Mouse (Mus musculus) liver, embryonic 18 days (tissue): ENCODE results near the gene Pdlim3. TPM values are rescaled to one million over a fixed set of nuclear protein-coding genes. Genes with fewer than 3 reads are reported as not detected.

ENCODE experiments used
- polyA plus RNA-seq: library from polyadenylated mRNA; depleted of rRNA; stranded (reverse); fragments of >200 nt; gene quantifications from 2 replicates; pipeline ENCODE4 v1.2.3, GENCODE M21; 2012; rRNA removed

Gene Pdlim3
- polyA plus RNA-seq, result 1.7 and 2.0 TPM in 2 replicates

GRCm38 (mm10) chr8:45885202-45885685 is at the start of gene Pdlim3:
TSS of gene Pdlim3 (plus strand) at chr8:45885461.

GRCm38 (mm10) chr8:45934582-45935014 is 49.3 kb downstream of the Pdlim3 start, which contains the start of gene Ccdc110:
TSS of gene Ccdc110 (plus strand) at chr8:45934619.

Other genes with a start within 250 kb of the Pdlim3 start
- not detected in 2 replicates for gene Ccdc110, start 49.2 kb downstream of the Pdlim3 start, polyA plus RNA-seq
- gene 1700029J07Rik, start 89.8 kb downstream of the Pdlim3 start, polyA plus RNA-seq, result 0.62 and 0.94 TPM in 2 replicates
- 29.9 and 30.9 TPM in 2 replicates for gene Ufsp2, start 90.1 kb downstream of the Pdlim3 start, polyA plus RNA-seq
- 0.22 and 0.31 TPM in 2 replicates for gene Lrp2bp, start 113.8 kb downstream of the Pdlim3 start, polyA plus RNA-seq
- 8.3 and 9.5 TPM in 2 replicates for gene Ankrd37, start 120.2 kb downstream of the Pdlim3 start, polyA plus RNA-seq